ENCODE assay signal across 22 mouse cellular contexts in the genomic region with DNA sequence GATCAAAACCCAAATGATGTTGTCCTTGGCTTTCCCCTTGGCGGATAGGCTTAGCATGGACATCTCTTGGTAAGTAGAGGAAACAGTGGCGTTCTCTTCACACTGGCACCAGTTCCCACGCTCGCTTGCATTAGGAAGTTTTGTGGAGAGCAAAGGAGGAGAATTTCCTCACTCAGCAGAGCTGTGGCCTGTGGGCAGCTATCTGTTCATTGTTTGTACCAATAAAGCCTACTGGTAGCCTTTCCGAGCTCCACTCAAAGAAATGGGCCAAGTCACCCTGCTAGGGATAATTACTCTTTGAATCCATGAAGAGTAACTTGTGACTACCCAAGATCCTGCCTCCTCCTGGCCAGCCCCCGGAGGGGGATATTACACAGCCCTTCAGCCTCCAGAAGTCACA. TPM values are rescaled to one million over a fixed set of nuclear protein-coding genes. Genes with fewer than 3 reads are reported as not detected.
DNase-seq lines count a peak whose midpoint lies in the region; ATAC-seq and TF ChIP-seq lines count a peak whose summit lies in the region.
"Had no signal": no experiment of that assay in that cellular context is flagged by ENCODE, and none has a peak within 500 bp of the region (broad histone marks: within the 10 kb centered on the region; RNA-seq: fewer than 3 reads in every experiment).

No protein-coding gene starts in this region.

- no peak for TF ChIP-seq CTCF in CH12.LX (conservative IDR thresholded peaks at IDR 0.05 in 1 of 2, IDR thresholded peaks at IDR 0.05 in 1 of 2; ENCODE audit: low read depth in 2 of 2, low read length in 2 of 2)

- no peaks in the 10 kb centered on the region for H3K27me3 ChIP-seq in liver, embryonic 13.5 days
- H3K27me3 ChIP-seq in CH12.LX (replicated peaks): no peaks in the 10 kb centered on the region
- H3K27me3 ChIP-seq in liver, embryonic 15.5 days: peaks cover 16% of the 10 kb centered on the region; the same call in 1 of the 2 replicates
- no peaks in the 10 kb centered on the region for H3K27me3 ChIP-seq in hindbrain, embryonic 11.5 days (ENCODE audit: control insufficient read depth, insufficient read depth, low read length)
- H3K27me3 ChIP-seq: embryonic facial prominence, embryonic 15.5 days; kidney, embryonic 15.5 days; lung, embryonic 15.5 days had no signal

- no peaks in the 10 kb centered on the region for H3K79me2 ChIP-seq in CH12.LX (replicated peaks; ENCODE audit: control insufficient read depth, extremely low read depth, insufficient read depth, poor library complexity, severe bottlenecking)

- WGBS in liver, embryonic 13.5 days (ENCODE audit: insufficient replicate concordance): 73% methylated on average over 6 of the region's 6 CpGs
- WGBS in liver, embryonic 15.5 days (ENCODE audit: insufficient replicate concordance): 62% methylated on average over 6 of the region's 6 CpGs
- WGBS in hindbrain, embryonic 11.5 days: 78% methylated on average over 6 of the region's 6 CpGs

- no peak for ATAC-seq in liver, embryonic 13.5 days (ENCODE audit: low read depth)
- no peak for ATAC-seq in liver, embryonic 15.5 days (ENCODE audit: insufficient read depth)
- no peak for ATAC-seq in frontal cortex, adult (ENCODE audit: low TSS enrichment)
- ATAC-seq in hindbrain, embryonic 11.5 days (ENCODE audit: low FRiP score): no peak
- ATAC-seq: forebrain, embryonic 14.5 days had no signal

- no peaks in the 10 kb centered on the region for H3K9me3 ChIP-seq in liver, embryonic 13.5 days (replicated peaks)
- H3K9me3 ChIP-seq in CH12.LX (replicated peaks; ENCODE audit: low read length): no peaks in the 10 kb centered on the region
- no peaks in the 10 kb centered on the region for H3K9me3 ChIP-seq in liver, embryonic 15.5 days (replicated peaks)
- no peaks in the 10 kb centered on the region for H3K9me3 ChIP-seq in hindbrain, embryonic 11.5 days (ENCODE audit: control insufficient read depth, low read length)
- H3K9me3 ChIP-seq: embryonic facial prominence, embryonic 15.5 days; heart, embryonic 12.5 days; hindbrain, embryonic 13.5 days; kidney, embryonic 15.5 days; lung, embryonic 15.5 days had no signal

- no peak for TF ChIP-seq EP300 in CH12.LX (IDR thresholded peaks at IDR 0.05; ENCODE audit: low read length)

- TF ChIP-seq POLR2A in CH12.LX (IDR thresholded peaks at IDR 0.05; ENCODE audit: low read depth, low read length): no peak

- dilution Hi-C loops in CH12.LX (cut with MboI; ENCODE audit: extremely low pct_ligation_motif_present, extremely low pct_unique_long_range_greater_than_20kb, low sequenced_read_pairs): no loop called here

- peaks cover 46% of the 10 kb centered on the region for H3K4me1 ChIP-seq in liver, embryonic 13.5 days (replicated peaks)
- peaks cover 16 to 36% of the 10 kb centered on the region in 2 experiments for H3K4me1 ChIP-seq in CH12.LX (ENCODE audit: control insufficient read depth in 1 of 2, insufficient read depth in 2 of 2)
- peaks cover 46% of the 10 kb centered on the region for H3K4me1 ChIP-seq in liver, embryonic 15.5 days (replicated peaks)
- H3K4me1 ChIP-seq in hindbrain, embryonic 11.5 days (replicated peaks; ENCODE audit: control insufficient read depth, insufficient read depth, low read length): no peaks in the 10 kb centered on the region

- in situ Hi-C loops in CH12.LX (cut with MboI; ENCODE audit: low pct_ligation_motif_present, low pct_unique_long_range_greater_than_20kb, low sequenced_read_pairs): loop anchor here (25.0 kb wide), 1 partner anchor 311 kb away; no protein-coding TSS in a partner anchor

- peak; percentile 8 for TF ChIP-seq RAD21 in CH12.LX (IDR thresholded peaks at IDR 0.05; ENCODE audit: low read depth, low read length)

- H3K4me2 ChIP-seq in liver, embryonic 13.5 days: peak overlapping the region; percentile 82
- H3K4me2 ChIP-seq in CH12.LX (ENCODE audit: insufficient read depth, low read depth, poor library complexity, severe bottlenecking): no peak overlapping the region
- H3K4me2 ChIP-seq in liver, embryonic 15.5 days: peak overlapping the region; percentile 78; the same call in 1 of the 2 replicates
- H3K4me2 ChIP-seq in hindbrain, embryonic 11.5 days (replicated peaks; ENCODE audit: low read depth, low read length): no peak overlapping the region
- H3K4me2 ChIP-seq: embryonic facial prominence, embryonic 15.5 days; heart, embryonic 12.5 days; hindbrain, embryonic 13.5 days; kidney, embryonic 15.5 days; lung, embryonic 15.5 days; midbrain, embryonic 11.5 days had no signal

- no peak for DNase-seq in liver, embryonic 13.5 days
- DNase-seq in liver: no peak
- peak; percentile 11 for DNase-seq in 3T3-L1 (ENCODE audit: low read depth, low spot score)
- no peak for DNase-seq in CH12.LX (ENCODE audit: extremely low read depth)
- DNase-seq in cerebellum, adult 9-10 months: no peak
- DNase-seq in hindbrain, embryonic 11.5 days (ENCODE audit: low spot score): no peak
- DNase-seq: adrenal gland, postnatal 36 days; cerebellum, adult 18-20 months; cerebellum, postnatal 36 days; gastrocnemius, postnatal 10 days; kidney, adult 11 months had no signal

- peak overlapping the region; percentile 37 for H3K27ac ChIP-seq in liver, embryonic 13.5 days
- H3K27ac ChIP-seq in CH12.LX (ENCODE audit: insufficient read depth, low read depth): no peak overlapping the region
- H3K27ac ChIP-seq in liver, embryonic 15.5 days (replicated peaks): peak overlapping the region; percentile 90; the same call in 1 of the 2 replicates
- H3K27ac ChIP-seq in hindbrain, embryonic 11.5 days (ENCODE audit: low read depth, low read length): no peak overlapping the region
- H3K27ac ChIP-seq: embryonic facial prominence, embryonic 15.5 days; hindbrain, embryonic 13.5 days; kidney, embryonic 15.5 days; left cerebral cortex, adult 2 months; lung, embryonic 15.5 days; stomach, postnatal 0 days had no signal

- H3K36me3 ChIP-seq in liver, embryonic 13.5 days: no peaks in the 10 kb centered on the region
- H3K36me3 ChIP-seq in CH12.LX (replicated peaks in 1 of 2; ENCODE audit: control insufficient read depth in 1 of 2, insufficient read depth in 1 of 2, low read length in 1 of 2): peaks cover 3 to 17% of the 10 kb centered on the region in 2 experiments
- H3K36me3 ChIP-seq in liver, embryonic 15.5 days (replicated peaks): no peaks in the 10 kb centered on the region
- H3K36me3 ChIP-seq in hindbrain, embryonic 11.5 days (ENCODE audit: control insufficient read depth, insufficient read depth, low read length): no peaks in the 10 kb centered on the region
- H3K36me3 ChIP-seq: embryonic facial prominence, embryonic 15.5 days; heart, embryonic 12.5 days; hindbrain, embryonic 13.5 days; kidney, embryonic 15.5 days; lung, embryonic 15.5 days had no signal

- no peak overlapping the region for H3K4me3 ChIP-seq in liver, embryonic 13.5 days (replicated peaks)
- no peak overlapping the region for H3K4me3 ChIP-seq in CH12.LX (replicated peaks in 1 of 3; ENCODE audit: low read depth in 2 of 3, low read length in 2 of 3, poor library complexity in 1 of 3)
- no peak overlapping the region for H3K4me3 ChIP-seq in liver, embryonic 15.5 days (replicated peaks)
- no peak overlapping the region for H3K4me3 ChIP-seq in hindbrain, embryonic 11.5 days (ENCODE audit: low read depth, low read length)
- H3K4me3 ChIP-seq: embryonic facial prominence, embryonic 15.5 days; heart, embryonic 12.5 days; hindbrain, embryonic 13.5 days; kidney, embryonic 15.5 days; left cerebral cortex, adult 2 months; lung, embryonic 15.5 days had no signal

- H3K9ac ChIP-seq in liver, embryonic 13.5 days: peak overlapping the region; percentile 86
- no peak overlapping the region for H3K9ac ChIP-seq in CH12.LX (ENCODE audit: insufficient read depth, low read depth)
- H3K9ac ChIP-seq in liver, embryonic 15.5 days: no peak overlapping the region
- H3K9ac ChIP-seq in hindbrain, embryonic 11.5 days (ENCODE audit: low read depth, low read length): no peak overlapping the region
- H3K9ac ChIP-seq: embryonic facial prominence, embryonic 15.5 days; heart, embryonic 12.5 days; hindbrain, embryonic 13.5 days; kidney, embryonic 15.5 days; lung, embryonic 15.5 days had no signal

TF ChIP-seq in CH12.LX, 34 proteins besides CTCF, POLR2A, EP300 and RAD21:
- TF ChIP-seq MEF2A (IDR thresholded peaks at IDR 0.05; ENCODE audit: borderline replicate concordance, low read depth, low read length) (no peak), ZKSCAN1 (IDR thresholded peaks at IDR 0.05; ENCODE audit: borderline replicate concordance, low read depth, low read length) (no peak), E2F4 (IDR thresholded peaks at IDR 0.05; ENCODE audit: insufficient replicate concordance, low read depth, low read length) (no peak), MXI1 (IDR thresholded peaks at IDR 0.05; ENCODE audit: low read depth, low read length) (no peak), SIN3A (IDR thresholded peaks at IDR 0.05; ENCODE audit: low read length) (no peak), ZMIZ1 (IDR thresholded peaks at IDR 0.05; ENCODE audit: low read depth, low read length) (no peak), ZNF384 (IDR thresholded peaks at IDR 0.05; ENCODE audit: low read depth, low read length) (no peak), MAFK (IDR thresholded peaks at IDR 0.05; ENCODE audit: insufficient replicate concordance, low read length) (no peak), MYC (IDR thresholded peaks at IDR 0.05; ENCODE audit: low read depth, low read length) (no peak), ELF1 (IDR thresholded peaks at IDR 0.05; ENCODE audit: low read depth, low read length) (no peak), POLR2AphosphoS2 (IDR thresholded peaks at IDR 0.05; ENCODE audit: low read depth, low read length) (no peak), ZC3H11A (IDR thresholded peaks at IDR 0.05; ENCODE audit: low read depth, low read length) (no peak), IRF4 (IDR thresholded peaks at IDR 0.05; ENCODE audit: low read depth, low read length) (no peak), MAX (IDR thresholded peaks at IDR 0.05; ENCODE audit: low read length) (no peak), NRF1 (IDR thresholded peaks at IDR 0.05; ENCODE audit: low read depth, low read length) (no peak), BHLHE40 (IDR thresholded peaks at IDR 0.05; ENCODE audit: low read depth, low read length) (no peak), UBTF (IDR thresholded peaks at IDR 0.05; ENCODE audit: low read depth, low read length) (no peak), KAT2A (IDR thresholded peaks at IDR 0.05; ENCODE audit: insufficient replicate concordance, low read length) (no peak), GABPA (IDR thresholded peaks at IDR 0.05; ENCODE audit: insufficient replicate concordance, low read depth, low read length) (no peak)

RNA-seq across cellular contexts. Expression of a gene that starts 0.7 kb away (rescaled TPM):
- 5.9 and 6.9 TPM in 2 replicates for polyA plus RNA-seq in liver, embryonic 13.5 days (2015; fragmentation: Nextera tagmentation; extraction: Ambion mirVana)
- total RNA-seq in CH12.LX (2012; rRNA removed): 4.7 and 5.9 TPM in 2 replicates
- total RNA-seq in CH12.LX (2014; rRNA removed): 3.1 and 3.2 TPM in 2 replicates
- 9.1 and 10.9 TPM in 2 replicates for polyA plus RNA-seq in CH12.LX (2012; ENCODE audit: insufficient read length, low read depth)
- 5.6 and 6.0 TPM in 2 replicates for polyA plus RNA-seq in liver, embryonic 15.5 days (2015; fragmentation: Nextera tagmentation; extraction: Ambion mirVana)
- 1.2 and 2.6 TPM in 2 replicates for polyA plus RNA-seq in hindbrain, embryonic 11.5 days (2014; fragmentation: Nextera tagmentation; extraction: Ambion mirVana)

Comparison
In these comparisons a context has a peak if more than half of its experiments do, and no peak if none do; other contexts are left out.
1. H3K27ac ChIP-seq: peak in liver, embryonic 13.5 days (single experiment) and liver, embryonic 15.5 days (single experiment); none in CH12.LX (single experiment) and hindbrain, embryonic 11.5 days (single experiment).
2. H3K4me2 ChIP-seq: peak in liver, embryonic 13.5 days (single experiment) and liver, embryonic 15.5 days (single experiment); none in CH12.LX (single experiment) and hindbrain, embryonic 11.5 days (single experiment).